In the genomic region with DNA sequence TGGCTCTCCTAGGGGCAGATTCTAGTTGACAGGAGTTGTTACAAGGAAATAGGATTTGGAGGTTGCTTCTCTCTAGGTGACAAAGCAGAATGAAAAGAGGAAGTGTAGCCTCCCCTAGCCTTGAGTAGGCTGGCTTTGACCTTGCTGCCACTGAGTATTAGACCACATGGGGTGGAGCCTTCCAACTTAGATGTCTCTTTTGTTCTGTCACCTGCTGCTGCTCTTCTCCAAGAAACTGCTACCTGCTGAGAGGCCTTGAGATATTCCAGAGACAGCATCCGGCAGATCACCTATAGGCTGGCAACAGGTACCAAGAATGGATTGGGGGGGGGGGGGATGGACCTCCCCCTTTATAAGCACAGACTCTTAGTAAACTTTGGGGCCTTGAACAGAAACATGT, we compare ENCODE assay signal across 20 mouse cellular contexts. TPM values are rescaled to one million over a fixed set of nuclear protein-coding genes. Genes with fewer than 3 reads are reported as not detected.
"Had no signal": no experiment of that assay in that cellular context is flagged by ENCODE, and none has a peak within 500 bp of the region (broad histone marks: within the 10 kb centered on the region; RNA-seq: fewer than 3 reads in every experiment).

No protein-coding gene starts in this region.

- H3K4me3 ChIP-seq: midbrain, embryonic 10.5 days; midbrain, embryonic 12.5 days; myocyte; neural tube, embryonic 13.5 days; neural tube, embryonic 15.5 days had no signal

- H3K4me1 ChIP-seq: midbrain, embryonic 10.5 days; midbrain, embryonic 12.5 days; neural tube, embryonic 13.5 days; neural tube, embryonic 15.5 days had no signal

- H3K9ac ChIP-seq: lung, embryonic 14.5 days; midbrain, embryonic 12.5 days; neural tube, embryonic 13.5 days; neural tube, embryonic 15.5 days had no signal

- DNase-seq: lung, adult 18-20 months; lung, embryonic 14.5 days; lung, postnatal 10 days; lung, postnatal 4 days; midbrain, embryonic 14.5 days; retina, postnatal 1 day; right cerebral cortex, adult 18-20 months; right cerebral cortex, postnatal 25 days; right cerebral cortex, postnatal 4 days; spleen, adult 18-20 months; thymus, adult 18-20 months; thymus, postnatal 14 days; thymus, postnatal 4 days had no signal

- H3K27ac ChIP-seq: midbrain, embryonic 10.5 days; midbrain, embryonic 12.5 days; neural tube, embryonic 13.5 days; neural tube, embryonic 15.5 days had no signal

- H3K9me3 ChIP-seq: midbrain, embryonic 10.5 days; midbrain, embryonic 12.5 days; neural tube, embryonic 13.5 days; neural tube, embryonic 15.5 days had no signal

- H3K36me3 ChIP-seq: midbrain, embryonic 10.5 days; midbrain, embryonic 12.5 days; neural tube, embryonic 13.5 days; neural tube, embryonic 15.5 days had no signal

RNA-seq across cellular contexts. Expression of a gene that starts 11.0 kb away (rescaled TPM):
- total RNA-seq: megakaryocyte, adult 5-6 weeks; megakaryocyte-erythroid progenitor cell, adult 5-6 weeks had no signal

RNA-seq across cellular contexts. Expression of a gene that starts 39.5 kb away (rescaled TPM):
- total RNA-seq: megakaryocyte, adult 5-6 weeks; megakaryocyte-erythroid progenitor cell, adult 5-6 weeks had no signal
